Mouse (Mus musculus) C2C12 (cell line): ENCODE results near the gene Pkp4. TPM values are rescaled to one million over a fixed set of nuclear protein-coding genes. Genes with fewer than 3 reads are reported as not detected.
"Not testable (repeated sequence)": the region's sequence is repeated elsewhere in the genome, so short reads cannot be mapped to it uniquely, and the experiment has no call there.

Experiments used
- H3K27me3 ChIP-seq: one replicate; pipeline ENCODE4 v1.6.1; 2011; ENCODE audit not compliant: control insufficient read depth, insufficient read depth, insufficient read length
- H3K36me3 ChIP-seq: one replicate; pipeline ENCODE4 v1.6.1; 2011; ENCODE audit not compliant: control insufficient read depth, insufficient read depth
- H3K4me3 ChIP-seq: one replicate; pipeline ENCODE4 v1.5.1; 2011; ENCODE audit warnings: mild to moderate bottlenecking, control low read depth; ENCODE audit not compliant: poor library complexity, insufficient read depth, severe bottlenecking
- H3K79me2 ChIP-seq: one replicate; pipeline ENCODE4 v1.6.1; 2011; ENCODE audit not compliant: control insufficient read depth, insufficient read depth
- H3K79me3 ChIP-seq: one replicate; pipeline ENCODE4 v1.6.1; 2011; ENCODE audit warnings: low read depth, control low read depth
- H3ac ChIP-seq: one replicate; pipeline ENCODE3; 2011; ENCODE audit warnings: low read depth; ENCODE audit not compliant: control insufficient read depth, insufficient read length
- CEBPB ChIP-seq: IDR thresholded peaks from one replicate; pipeline ENCODE4 v1.6.1; 2011; ENCODE audit warnings: low read depth, mild to moderate bottlenecking, control low read depth, moderate library complexity
- CTCF ChIP-seq: IDR thresholded peaks from one replicate; pipeline ENCODE4 v1.5.1; 2011; ENCODE audit not compliant: control insufficient read depth, insufficient read depth, insufficient read length
- FOSL1 ChIP-seq: IDR thresholded peaks from one replicate; pipeline ENCODE4 v1.8.0; 2011; ENCODE audit warnings: mild to moderate bottlenecking, low read length; ENCODE audit not compliant: poor library complexity, insufficient read depth, severe bottlenecking
- MAX ChIP-seq: IDR thresholded peaks from one replicate; pipeline ENCODE4 v1.6.1; 2011; ENCODE audit warnings: mild to moderate bottlenecking, control low read depth
- MYOD1 ChIP-seq: IDR thresholded peaks from one replicate; pipeline ENCODE4 v1.6.1; 2011; ENCODE audit warnings: low read depth; ENCODE audit not compliant: control insufficient read depth, insufficient read length
- MYOG ChIP-seq: IDR thresholded peaks from one replicate; pipeline ENCODE4 v1.6.1; 2011; ENCODE audit not compliant: control insufficient read depth, insufficient read length; ENCODE audit errors: extremely low read depth
- USF1 ChIP-seq: IDR thresholded peaks from one replicate; pipeline ENCODE4 v1.6.1; 2011; ENCODE audit warnings: low read depth, mild to moderate bottlenecking, control low read depth, moderate library complexity
- polyA plus RNA-seq: library from polyadenylated mRNA; unstranded; fragments of >200 nt; fragmentation: generic; extraction: Trizol; gene quantifications from one replicate; pipeline ENCODE4 v1.2.1, GENCODE M21; 2012; ENCODE audit warnings: missing spikeins

Gene Pkp4
- polyA plus RNA-seq, 1 experiment = 23.0 TPM

DNA sequence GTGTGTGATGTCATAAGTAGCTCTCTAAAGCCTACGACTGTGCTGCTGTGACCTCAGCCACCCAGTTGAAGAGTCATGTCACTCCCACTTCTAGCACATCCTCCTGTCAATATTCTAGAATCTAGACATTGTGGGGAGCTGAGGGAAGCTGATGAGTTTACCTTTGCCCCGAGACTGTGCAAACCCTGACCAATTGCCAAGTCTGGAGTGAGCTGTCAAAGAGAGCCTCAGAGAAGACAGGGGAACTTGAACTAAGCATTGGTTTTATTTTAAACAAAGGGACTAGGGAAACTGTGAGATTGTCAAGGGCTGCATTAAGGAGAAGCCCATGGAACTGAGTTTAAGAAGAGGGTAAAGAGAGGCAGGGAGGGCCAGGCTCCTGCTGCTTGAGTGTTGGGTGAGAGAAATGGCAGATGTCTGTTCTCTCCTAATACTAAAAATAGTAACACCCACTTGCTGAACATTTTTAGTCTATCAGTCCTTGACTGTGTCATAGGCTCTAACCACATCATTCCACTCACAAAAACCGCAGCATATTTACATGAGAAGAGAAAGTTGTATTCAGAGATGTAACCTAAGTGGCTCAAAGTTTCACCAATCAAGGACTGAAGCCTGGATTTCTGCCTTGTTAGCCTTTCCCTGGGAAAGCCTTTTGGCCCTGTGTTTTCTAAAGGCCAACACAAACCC lies 203.6 kb downstream of the Pkp4 start:
- Histone ChIP-seq H3K36me3 (no peaks in the 10 kb centered on the region), H3K79me3 (no peaks in the 10 kb centered on the region), H3K4me3 (no peak overlapping the region), H3K27me3 (no peaks in the 10 kb centered on the region), H3K79me2 (no peaks in the 10 kb centered on the region), H3ac (no peak overlapping the region)
- TF ChIP-seq FOSL1 (no peak), MYOG (no peak), MYOD1 (no peak), CEBPB (no peak), USF1 (no peak), CTCF (no peak), MAX (no peak)

- H3K79me3 ChIP-seq = no peaks in the 10 kb centered on the region
- no peaks in the 10 kb centered on the region for H3K79me2 ChIP-seq
- no peaks in the 10 kb centered on the region for H3K36me3 ChIP-seq
- no peaks in the 10 kb centered on the region for H3K27me3 ChIP-seq
- no peak overlapping the region for H3ac ChIP-seq
- no peak overlapping the region for H3K4me3 ChIP-seq
- no peak for TF ChIP-seq FOSL1
- TF ChIP-seq USF1 = no peak
- TF ChIP-seq CEBPB = no peak
- no peak for TF ChIP-seq MYOG
- no peak for TF ChIP-seq CTCF
- TF ChIP-seq MAX = no peak
- TF ChIP-seq MYOD1 = no peak
Observed at GRCm38 (mm10) chr2:59367191-59367590, 206.5 kb downstream of the Pkp4 start.

GRCm38 (mm10) chr2:59373113-59373512 lies 212.5 kb downstream of the Pkp4 start:
- H3K36me3 ChIP-seq = no peaks in the 10 kb centered on the region
- TF ChIP-seq CTCF (no peak), MYOG (no peak), MYOD1 (no peak), USF1 (no peak), CEBPB (no peak), MAX (no peak), FOSL1 (no peak)
- no peak overlapping the region for H3K4me3 ChIP-seq
- H3ac ChIP-seq = no peak overlapping the region
- H3K79me3 ChIP-seq = no peaks in the 10 kb centered on the region
- H3K79me2 ChIP-seq = no peaks in the 10 kb centered on the region
- no peaks in the 10 kb centered on the region for H3K27me3 ChIP-seq

GRCm38 (mm10) chr2:59378096-59378495 lies 217.4 kb downstream of the Pkp4 start:
- Histone ChIP-seq H3K79me3 (no peaks in the 10 kb centered on the region), H3K36me3 (no peaks in the 10 kb centered on the region), H3K79me2 (no peaks in the 10 kb centered on the region), H3K4me3 (no peak overlapping the region), H3K27me3 (no peaks in the 10 kb centered on the region), H3ac (no peak overlapping the region)
- TF ChIP-seq MAX (no peak), FOSL1 (no peak), MYOD1 (no peak)

DNA sequence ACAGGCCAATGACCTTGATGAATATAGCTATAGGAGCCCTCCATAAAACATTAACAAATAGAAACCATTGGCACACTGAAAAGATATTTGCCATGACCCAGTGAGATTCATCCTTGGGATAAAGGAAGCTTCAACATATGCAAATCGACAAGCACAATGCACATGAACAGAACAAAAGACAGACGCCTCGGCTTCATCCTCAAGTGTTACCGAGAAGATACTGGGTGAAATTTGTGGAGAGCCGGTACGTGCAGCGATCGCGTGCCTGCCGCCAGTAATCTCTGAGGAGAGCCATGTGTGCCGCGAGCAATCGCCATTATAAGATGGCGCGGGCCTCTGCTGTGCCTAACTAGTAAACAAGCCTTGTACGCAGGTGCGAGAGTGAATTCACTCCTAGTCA lies 218.2 kb downstream of the Pkp4 start:
- not testable (repeated sequence) for H3K4me3 ChIP-seq, H3K27me3 ChIP-seq

DNA sequence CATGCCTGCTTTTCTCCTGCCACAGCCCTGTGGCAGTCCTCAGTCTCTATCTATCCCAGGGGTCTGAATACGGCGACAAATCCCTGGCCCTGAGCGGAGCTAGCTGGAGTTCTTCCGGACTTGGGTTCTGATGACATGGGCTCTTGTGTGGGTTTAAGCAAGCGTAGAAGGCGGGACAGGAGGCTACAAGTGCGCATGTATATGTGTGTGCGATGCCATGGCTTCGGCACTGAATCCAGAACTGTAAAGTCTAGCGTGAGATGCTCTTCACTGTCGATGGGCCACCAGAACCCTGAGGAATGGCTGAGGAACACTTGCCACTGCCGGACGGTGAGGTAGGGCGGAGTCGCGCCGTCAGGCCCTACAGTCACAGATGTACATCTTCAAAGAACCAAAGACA lies 222.6 kb downstream of the Pkp4 start:
- H3K4me3 ChIP-seq = no peak overlapping the region
- H3K79me3 ChIP-seq = no peaks in the 10 kb centered on the region
- H3K79me2 ChIP-seq = no peaks in the 10 kb centered on the region
- H3ac ChIP-seq = no peak overlapping the region
- no peaks in the 10 kb centered on the region for H3K36me3 ChIP-seq
- H3K27me3 ChIP-seq = no peaks in the 10 kb centered on the region
- TF ChIP-seq MAX = no peak
- no peak for TF ChIP-seq USF1
- TF ChIP-seq MYOG = no peak
- TF ChIP-seq FOSL1 = no peak
- no peak for TF ChIP-seq CTCF
- TF ChIP-seq MYOD1 = no peak
- TF ChIP-seq CEBPB = no peak

More for the DNA sequence above, 218.2 kb downstream of the Pkp4 start:
- H3ac ChIP-seq, H3K36me3 ChIP-seq, H3K79me2 ChIP-seq, H3K79me3 ChIP-seq: not testable (repeated sequence)
